Mouse (Mus musculus): ENCODE data around the gene Nova1. TPM values are rescaled to one million over a fixed set of nuclear protein-coding genes. Genes with fewer than 3 reads are reported as not detected.

The Nova1 gene
- polyA plus RNA-seq, 1 experiment from 2014 or later, result 1.4 TPM

DNA sequence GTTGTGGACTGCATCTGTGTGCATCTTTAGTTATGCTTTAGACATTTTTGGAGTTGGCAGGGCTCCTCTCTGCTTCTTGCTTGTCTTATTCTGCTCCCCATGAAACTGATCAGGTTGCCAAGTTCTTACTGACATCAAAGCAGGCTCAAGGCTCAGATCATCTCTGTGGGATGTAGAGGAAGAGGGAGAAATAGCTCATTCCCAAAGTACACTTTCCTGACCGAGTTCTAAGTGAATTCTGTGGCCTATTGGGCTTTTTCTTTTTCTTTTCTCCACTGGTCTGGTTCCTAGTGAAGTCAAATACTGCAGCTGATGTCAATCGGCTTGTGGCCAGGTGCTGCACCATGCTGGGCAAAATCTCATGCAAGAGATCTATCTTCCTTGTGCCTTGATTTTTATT is 152.0 kb downstream of the Nova1 start:
- Histone ChIP-seq H3K4me3 (replicated peaks) (no peak overlapping the region), H3K4me1 (replicated peaks) (no peaks in the 10 kb centered on the region), H3K36me3 (no peaks in the 10 kb centered on the region), H3K9me3 (no peaks in the 10 kb centered on the region), H3K27ac (no peak overlapping the region), H3K4me2 (no peak overlapping the region), H3K27me3 (no peaks in the 10 kb centered on the region), H3K9ac (replicated peaks) (no peak overlapping the region)
- no peak for ATAC-seq (ENCODE audit: insufficient number of reproducible peaks, insufficient read depth, low FRiP score, low TSS enrichment, low read depth)
- 60% methylated on average over 2 of the region's 2 CpGs for WGBS

DNA sequence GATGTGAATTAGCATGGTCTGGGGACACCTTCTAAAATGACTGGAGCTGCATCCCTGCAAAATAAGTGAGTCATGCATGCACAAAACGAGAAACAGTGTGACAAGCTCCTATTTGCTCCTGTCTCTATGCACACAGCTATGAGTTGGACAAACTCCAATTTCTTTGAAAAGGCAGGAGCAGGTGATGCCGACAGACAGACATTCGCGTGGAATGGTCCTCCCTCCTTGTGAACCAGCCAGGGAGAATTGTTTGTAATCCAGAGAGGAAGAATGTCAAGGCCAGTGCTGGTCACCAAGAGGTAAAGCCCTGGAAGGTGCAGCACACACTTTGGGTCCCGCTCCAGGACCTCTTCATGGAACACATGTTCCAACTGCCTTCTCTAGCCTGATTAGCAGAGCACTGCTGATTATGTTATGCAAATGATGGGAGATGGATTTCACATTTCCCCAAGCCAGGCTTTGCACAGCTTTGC is 172.6 kb downstream of the Nova1 start:
- Histone ChIP-seq H3K4me3 (replicated peaks) (no peak overlapping the region), H3K4me2 (no peak overlapping the region), H3K36me3 (no peaks in the 10 kb centered on the region), H3K27ac (no peak overlapping the region), H3K27me3 (no peaks in the 10 kb centered on the region), H3K9me3 (no peaks in the 10 kb centered on the region), H3K9ac (replicated peaks) (no peak overlapping the region), H3K4me1 (replicated peaks) (no peaks in the 10 kb centered on the region)
- 84% methylated on average over 5 of the region's 5 CpGs for WGBS
- ATAC-seq (ENCODE audit: insufficient number of reproducible peaks, insufficient read depth, low FRiP score, low TSS enrichment, low read depth), result no peak

DNA sequence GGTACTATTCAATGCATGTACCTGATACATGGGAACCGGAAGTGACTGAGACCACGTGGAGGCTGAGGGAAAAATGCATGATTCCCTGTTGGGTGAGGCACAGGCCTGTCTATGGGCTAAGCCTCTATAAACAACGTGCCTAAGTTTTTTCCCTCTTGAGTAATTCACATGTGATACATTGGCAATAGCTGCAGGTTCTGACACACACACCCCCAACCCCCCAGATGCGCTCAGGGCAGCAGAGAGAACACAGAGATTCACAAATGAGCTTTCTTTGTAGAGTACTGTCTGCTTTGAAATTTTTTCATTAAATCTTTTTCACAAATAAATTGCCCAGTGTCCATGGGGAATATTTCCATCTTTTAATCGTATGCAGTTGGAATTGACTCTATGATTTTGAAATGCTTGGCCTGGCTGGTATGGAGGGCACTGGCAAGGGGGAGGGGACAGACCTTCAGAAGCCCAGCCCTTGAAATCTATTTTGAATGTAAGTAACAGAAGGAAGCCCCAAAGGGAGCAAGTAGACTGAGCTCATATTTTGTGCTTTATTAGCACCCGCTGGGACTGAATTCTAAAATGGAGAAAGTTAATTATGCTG is 173.3 kb downstream of the Nova1 start:
- H3K27ac ChIP-seq, result no peak overlapping the region
- H3K4me2 ChIP-seq, result no peak overlapping the region
- no peaks in the 10 kb centered on the region for H3K9me3 ChIP-seq
- H3K27me3 ChIP-seq, result no peaks in the 10 kb centered on the region
- H3K9ac ChIP-seq (replicated peaks), result no peak overlapping the region
- ATAC-seq (ENCODE audit: insufficient number of reproducible peaks, insufficient read depth, low FRiP score, low TSS enrichment, low read depth), result no peak
- 86% methylated on average over 6 of the region's 6 CpGs for WGBS
- no peaks in the 10 kb centered on the region for H3K36me3 ChIP-seq
- H3K4me3 ChIP-seq (replicated peaks), result no peak overlapping the region
- H3K4me1 ChIP-seq (replicated peaks), result no peaks in the 10 kb centered on the region

Data from limb, embryonic 12.5 days (tissue).